Mouse (Mus musculus) liver, postnatal 0 days (tissue): ENCODE data around the gene Fam222a.

Source experiments
- CTCF ChIP-seq: sonication (generic); IDR thresholded peaks from 2 replicates; pipeline ENCODE4 v1.5.1; 2016; ENCODE audit warnings: antibody characterized with exemption, low read depth
- EP300 ChIP-seq: IDR thresholded peaks from 2 replicates; pipeline ENCODE4 v1.6.1; 2016; ENCODE audit warnings: antibody characterized with exemption, low read depth, mild to moderate bottlenecking

- TF ChIP-seq CTCF (peak; percentile 71), EP300 (no peak)
Observed at GRCm38 (mm10) chr5:114631336-114631735, 63.5 kb downstream of the Fam222a start.
